Mouse (Mus musculus) cerebellum, postnatal 4 days (tissue): ENCODE results near the gene Gng13.
"Not testable (repeated sequence)": the region's sequence is repeated elsewhere in the genome, so short reads cannot be mapped to it uniquely, and the experiment has no call there.

ENCODE experiments used
- DNase-seq, 2 experiments: peaks; one replicate each; pipeline ENCODE4 v3.0.0; 2022; ENCODE audit warnings: low spot score in 2 of 2, mixed read lengths in 1 of 2

Gng13 gene

DNA sequence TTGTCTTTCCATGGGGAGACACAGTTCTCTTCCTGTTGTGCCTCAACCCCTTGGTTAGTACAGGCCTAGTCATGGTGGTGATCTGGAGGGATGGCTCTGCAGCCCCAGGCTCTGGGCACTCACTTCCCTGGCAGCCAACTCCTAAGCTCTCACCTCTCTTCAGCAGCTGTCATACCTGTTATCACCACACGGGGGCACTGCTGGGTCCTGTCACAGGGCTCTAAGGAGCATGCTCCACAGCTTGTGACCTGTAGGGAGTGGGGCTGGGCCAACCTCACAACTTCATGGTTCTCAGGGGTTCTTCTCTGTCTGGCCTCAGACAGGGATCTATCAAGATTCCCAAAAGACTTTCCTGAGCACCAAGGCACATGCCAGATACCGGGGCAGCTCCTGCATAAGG, 15.1 kb downstream of the Gng13 start:
- peak; percentile 75 to 88 for DNase-seq

- DNase-seq, result no peak
Observed at GRCm38 (mm10) chr17:25735246-25735645, 18.3 kb downstream of the Gng13 start.

DNA sequence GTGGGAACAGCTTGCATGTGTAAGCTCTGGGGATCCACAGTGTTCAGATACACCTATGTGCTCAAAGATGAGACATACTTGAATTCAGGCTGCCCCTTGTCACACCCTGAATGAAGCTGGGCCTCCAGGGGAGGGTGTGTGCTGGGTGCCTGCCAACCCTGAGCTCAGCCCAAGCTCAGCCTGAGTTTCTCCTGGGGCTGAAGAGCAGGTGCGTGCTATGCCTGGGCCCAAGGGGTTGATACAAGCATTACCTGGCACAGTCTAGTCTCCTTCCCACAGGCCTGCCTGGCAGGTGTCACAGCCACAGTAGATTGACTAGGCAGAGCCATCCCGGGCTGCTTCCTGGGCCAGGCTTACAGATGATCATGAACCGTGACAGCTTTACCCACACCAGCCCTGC, 18.8 kb downstream of the Gng13 start, which contains the start of gene Mslnl:
Mslnl (plus strand) TSS at position 298 of the 400 bp plus-strand sequence.
- no peak for DNase-seq

- no peak for DNase-seq
Observed at GRCm38 (mm10) chr17:25738861-25739260, 21.9 kb downstream of the Gng13 start.

DNA sequence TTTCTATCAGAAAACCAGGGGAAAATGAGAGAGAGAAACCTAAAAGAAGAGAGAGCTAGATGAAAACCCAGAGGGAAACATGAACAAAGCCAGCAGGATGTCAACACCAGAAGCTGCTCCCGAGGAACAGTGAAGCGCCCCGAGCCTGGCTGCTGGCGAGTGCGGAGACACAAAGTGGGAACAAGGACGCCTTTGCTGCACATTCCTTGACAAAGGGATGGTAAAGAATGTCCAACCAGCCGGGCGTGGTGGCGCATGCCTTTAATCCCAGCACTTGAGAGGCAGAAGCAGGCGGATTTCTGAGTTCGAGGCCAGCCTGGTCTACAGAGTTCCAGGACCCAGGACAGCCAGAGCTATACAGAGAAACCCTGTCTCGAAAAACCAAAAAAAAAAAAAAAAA, 24.5 kb downstream of the Gng13 start:
- DNase-seq, result not testable (repeated sequence)

- no peak for DNase-seq
Observed at GRCm38 (mm10) chr17:25743831-25744230, 26.9 kb downstream of the Gng13 start.

GRCm38 (mm10) chr17:25744311-25744710, 27.3 kb downstream of the Gng13 start:
- DNase-seq, result no peak

- no peak for DNase-seq
Observed at GRCm38 (mm10) chr17:25748238-25748637, 31.3 kb downstream of the Gng13 start.

GRCm38 (mm10) chr17:25749314-25749713, 32.3 kb downstream of the Gng13 start:
- no peak for DNase-seq

DNA sequence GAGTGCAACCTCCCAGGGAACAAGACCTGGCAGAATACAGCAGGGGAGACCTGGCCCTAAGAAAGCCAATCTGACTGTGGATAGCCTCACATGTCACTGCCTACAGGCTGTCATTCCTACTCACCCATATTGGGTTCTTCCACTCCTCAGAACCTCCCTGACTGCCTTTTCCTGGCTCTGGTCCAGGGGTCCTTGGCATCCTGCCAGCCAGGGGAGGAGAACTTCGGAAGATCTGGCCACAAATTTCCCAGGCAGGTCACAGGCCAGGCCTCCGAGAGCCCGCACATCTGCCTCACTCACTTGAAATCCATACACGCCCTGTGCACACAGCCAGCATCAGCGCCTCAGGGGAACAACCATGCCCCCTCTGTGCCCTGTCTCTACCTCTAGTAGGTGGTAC, 34.5 kb downstream of the Gng13 start:
- DNase-seq, result peak; percentile 46 to 65

- DNase-seq, result no peak
Observed at GRCm38 (mm10) chr17:25754241-25754640, 37.3 kb downstream of the Gng13 start, which contains the start of gene Msln. TSS of gene Msln (minus strand) at chr17:25754378.

DNA sequence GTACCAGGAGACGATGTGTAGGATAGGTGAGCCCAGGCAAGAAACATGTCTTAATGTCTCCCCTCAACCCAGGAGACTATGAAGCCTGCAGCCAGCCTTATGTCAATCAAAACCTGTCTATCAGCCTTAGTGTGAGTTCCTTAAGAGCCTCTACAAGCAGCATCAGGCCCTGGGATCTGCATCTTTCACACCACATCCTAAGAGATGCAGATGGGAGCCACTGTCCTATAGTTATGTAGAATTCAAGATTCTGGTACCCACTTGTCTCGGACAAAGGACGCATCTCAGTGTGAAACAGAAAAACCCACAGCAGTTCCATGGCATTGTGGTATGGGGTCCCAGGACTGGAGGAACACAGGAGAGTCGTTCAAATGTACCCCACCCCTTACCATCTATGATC, 38.1 kb downstream of the Gng13 start:
- no peak for DNase-seq

- no peak for DNase-seq
Observed at GRCm38 (mm10) chr17:25755627-25756377, 38.8 kb downstream of the Gng13 start.

- no peak for DNase-seq
Observed at GRCm38 (mm10) chr17:25756378-25757242, 39.6 kb downstream of the Gng13 start.

DNA sequence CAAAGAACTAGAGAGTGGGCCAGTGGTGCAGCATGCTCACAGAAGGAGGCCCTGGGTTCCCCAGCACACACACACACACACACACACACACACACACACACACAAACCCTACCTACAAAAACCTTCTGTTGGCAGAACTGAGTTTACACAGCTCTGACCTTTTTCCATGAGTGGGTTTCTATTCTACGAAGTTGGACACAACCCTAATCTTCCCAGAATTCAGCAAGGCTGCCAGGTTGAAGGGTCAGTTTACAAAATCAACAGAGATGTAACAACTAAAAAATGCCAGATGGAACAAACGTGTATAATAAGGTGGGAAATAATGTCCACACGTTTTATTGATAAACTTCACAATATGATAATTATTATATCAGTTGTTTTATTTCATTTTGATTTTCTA, 40.7 kb downstream of the Gng13 start:
- no peak for DNase-seq

DNA sequence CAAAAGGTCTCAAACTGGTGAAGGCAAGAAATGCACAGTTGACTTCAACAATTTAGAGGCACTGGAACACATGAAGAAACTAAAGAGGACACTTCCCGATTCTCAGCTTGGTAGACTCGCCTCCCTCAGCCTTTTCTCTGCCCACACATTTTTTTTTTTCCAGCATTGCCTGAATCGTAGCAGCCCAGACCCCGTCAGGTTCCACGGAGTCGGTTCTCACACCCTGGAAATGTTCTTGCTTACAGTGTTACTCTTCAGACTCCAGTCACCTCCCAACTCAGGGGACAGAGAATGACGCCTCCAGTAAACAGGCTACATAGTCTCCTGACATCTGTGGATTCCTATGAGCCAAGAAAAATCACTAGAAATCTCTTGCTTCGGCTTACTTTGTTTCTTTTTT, 43.2 kb downstream of the Gng13 start:
- DNase-seq, result no peak

GRCm38 (mm10) chr17:25761561-25761970, 44.6 kb downstream of the Gng13 start:
- DNase-seq, result no peak

DNA sequence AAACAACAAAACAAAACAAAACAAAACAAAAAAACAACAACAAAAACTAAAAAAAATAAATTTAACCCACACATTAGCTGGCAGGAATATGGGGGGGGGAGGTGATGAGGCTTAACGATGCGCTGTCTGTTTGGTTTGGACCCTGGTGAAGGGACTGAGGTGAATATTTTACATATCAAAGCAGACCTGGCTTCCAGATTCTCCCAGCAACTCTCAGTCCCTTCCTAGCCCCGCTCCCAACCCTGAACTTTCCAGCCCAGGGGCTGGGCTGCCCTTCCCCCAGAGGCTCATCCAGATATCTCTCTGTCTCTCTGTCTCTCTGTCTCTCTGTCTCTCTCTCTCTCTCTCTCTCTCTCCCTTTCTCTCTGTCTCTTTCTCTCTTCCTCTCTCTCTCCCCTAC, 45.6 kb downstream of the Gng13 start:
- DNase-seq, result no peak

DNA sequence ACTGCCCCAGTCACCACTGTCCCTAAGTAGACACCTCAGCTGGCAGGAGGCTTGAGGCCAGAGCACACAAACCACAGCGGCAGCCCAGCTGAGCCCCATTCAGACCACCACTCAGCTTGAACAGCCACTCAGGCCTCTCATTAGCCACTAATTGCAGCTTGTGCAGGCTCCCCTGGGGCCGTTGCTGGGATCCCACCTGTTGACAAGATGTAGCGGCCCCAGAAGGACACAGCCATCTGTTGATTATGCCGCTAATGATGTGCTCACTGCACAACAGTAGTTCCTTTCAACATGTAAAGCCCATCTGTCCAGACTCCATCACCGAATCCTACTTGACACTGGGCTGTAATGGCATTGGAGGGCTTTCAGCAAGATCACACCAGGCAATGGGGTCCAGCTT, 48.9 kb downstream of the Gng13 start:
- no peak for DNase-seq
